Comparison of ENCODE assay signal across 6 mouse cellular contexts in genomic region chr3:35970441-35970840, GRCm38 (mm10).
"Had no signal": no experiment of that assay in that cellular context is flagged by ENCODE, and none has a peak within 500 bp of the region (broad histone marks: within the 10 kb centered on the region; RNA-seq: fewer than 3 reads in every experiment).

No protein-coding gene starts in this region.

- DNase-seq: layer of hippocampus, adult 9-11 months; lung, adult 18-20 months; retina, postnatal 1 day; right cerebral cortex, postnatal 4 days; spleen, adult 18-20 months; thymus, postnatal 36 days had no signal
